Mouse (Mus musculus) ovary, postnatal 14 days (tissue): ENCODE measurements at regions not wholly inside any gene's neighbourhood (a gene's known extent, or its start where the extent isn't known, plus 50 kb on each side); places are given as distances from the start of the nearest gene placed in this dataset.

ENCODE experiments used
- DNase-seq: peaks from one replicate; pipeline ENCODE4 v3.0.0; 2022; ENCODE audit warnings: low spot score

DNA sequence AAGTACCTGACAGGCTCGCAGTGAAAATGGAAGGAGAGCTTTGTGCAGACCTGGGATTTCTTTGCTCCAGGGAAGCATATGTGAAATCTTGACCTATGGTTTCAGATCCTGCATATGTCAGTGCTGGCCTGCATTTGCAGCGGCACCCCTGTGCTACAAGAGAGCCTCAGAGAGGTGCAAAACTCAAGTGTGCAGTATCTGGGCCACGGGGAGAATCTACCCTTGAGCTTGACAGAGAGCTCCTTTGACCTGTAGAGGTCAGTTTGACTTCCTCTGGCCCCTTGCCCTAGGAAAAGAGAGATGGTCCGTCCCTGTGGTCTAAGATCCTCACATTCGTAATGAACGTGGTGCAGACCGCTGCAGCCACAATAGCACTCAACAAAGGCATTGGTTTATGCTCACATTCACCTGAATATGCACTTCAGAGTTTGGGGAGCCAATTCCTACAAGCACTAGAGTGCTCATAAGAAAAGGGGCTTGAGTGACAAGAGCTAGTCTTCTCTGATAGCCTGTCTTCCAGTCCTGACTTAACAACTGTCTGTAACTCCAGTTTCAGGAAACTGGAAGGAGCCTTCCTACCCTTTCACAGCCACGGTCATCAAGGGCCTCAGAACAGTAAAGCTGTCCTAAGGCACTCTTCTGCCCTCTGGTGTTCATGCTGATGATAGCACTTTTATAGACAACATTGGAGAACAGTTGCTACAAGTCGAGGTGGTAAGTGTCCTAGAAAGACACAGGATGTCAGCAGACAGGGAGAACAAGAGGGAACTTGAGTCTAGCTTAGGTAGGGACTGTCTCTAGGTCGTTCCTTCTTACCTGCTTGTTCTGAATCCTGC is 200.0 kb upstream of the Apob start:
- DNase-seq, result peak; percentile 56

GRCm38 (mm10) chr12:7778056-7778440 is 199.4 kb upstream of the Apob start:
- DNase-seq, result peak; percentile 6

GRCm38 (mm10) chr12:7816616-7817015 is 160.8 kb upstream of the Apob start:
- peak; percentile 13 for DNase-seq

GRCm38 (mm10) chr12:7820006-7820704 is 157.3 kb upstream of the Apob start:
- DNase-seq, result no peak

DNA sequence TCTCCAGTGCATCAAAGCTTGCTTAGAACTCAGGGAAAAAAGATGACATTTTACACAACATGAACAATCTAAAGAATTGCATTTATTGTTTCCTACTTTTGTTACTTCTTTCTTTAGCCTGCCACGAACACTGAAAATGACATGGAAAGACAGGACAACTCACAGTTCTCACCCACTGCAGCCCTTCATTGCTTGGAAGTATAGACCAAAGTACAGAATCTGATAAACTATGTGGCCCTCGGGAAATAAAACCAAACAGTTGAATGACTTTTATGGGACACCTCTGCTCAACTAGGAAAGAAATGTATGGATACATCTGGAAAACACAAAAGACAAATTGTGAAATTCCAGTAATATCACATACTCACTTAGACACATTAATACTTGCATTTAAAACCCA is 156.7 kb upstream of the Apob start:
- no peak for DNase-seq

DNA sequence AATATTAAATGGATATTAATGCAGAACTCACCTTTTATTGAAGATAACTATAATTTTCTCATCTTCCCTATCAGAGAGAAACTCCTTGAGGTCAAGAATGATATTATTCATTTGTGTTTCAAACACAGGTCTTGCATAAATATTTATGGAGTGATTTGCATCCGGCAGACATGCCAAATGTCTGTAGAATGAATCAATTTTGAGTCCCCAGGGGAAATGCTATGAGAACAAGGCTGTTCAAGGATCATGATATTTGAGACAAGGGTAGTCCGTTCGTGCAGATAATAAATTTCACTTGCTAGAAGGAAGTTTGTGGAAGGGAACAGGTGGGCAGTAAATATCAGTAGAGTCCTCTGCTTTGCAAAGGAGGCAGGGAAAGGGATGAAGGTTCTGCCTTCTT is 141.7 kb upstream of the Apob start:
- DNase-seq, result no peak

GRCm38 (mm10) chr12:7853876-7854275 is 123.6 kb upstream of the Apob start:
- DNase-seq, result no peak

DNA sequence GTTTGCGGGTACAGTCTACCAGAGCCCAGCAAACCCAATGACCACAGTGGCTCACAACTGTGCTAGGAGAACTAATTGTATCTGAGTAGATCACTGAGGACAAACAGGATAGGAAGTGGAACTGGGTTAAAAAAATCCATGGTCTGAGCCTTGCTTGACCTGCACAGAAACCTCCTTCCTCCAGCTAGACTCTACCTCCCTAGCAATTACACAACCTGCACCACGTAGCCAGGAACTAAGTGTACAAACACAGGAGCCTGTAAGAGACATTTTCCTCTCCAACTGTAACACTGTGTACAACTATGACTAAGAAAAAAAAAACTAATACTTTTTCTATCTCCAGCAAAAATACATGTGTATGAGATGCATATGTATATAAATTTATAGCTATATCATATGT is 121.8 kb upstream of the Apob start:
- no peak for DNase-seq

DNA sequence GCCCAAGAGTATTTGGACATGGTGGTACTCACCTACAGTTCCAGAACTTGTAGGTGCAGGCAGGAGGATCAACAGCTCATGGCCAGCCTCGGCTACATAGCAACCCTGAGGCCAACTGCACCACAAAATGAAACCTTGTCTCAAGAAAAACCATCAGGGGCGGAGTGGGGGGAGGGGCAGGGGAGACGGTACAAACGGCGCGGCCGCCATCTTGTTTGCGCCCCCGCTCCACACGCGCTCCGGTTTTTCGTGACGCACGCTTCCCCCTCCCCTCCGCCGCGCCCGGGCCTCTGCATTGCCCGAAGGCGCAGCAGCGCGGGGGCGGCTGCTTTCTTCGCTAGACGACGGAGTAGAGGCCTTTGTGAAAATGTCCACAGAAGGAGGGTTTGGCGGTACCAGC is 117.9 kb upstream of the Apob start:
- DNase-seq, result no peak

DNA sequence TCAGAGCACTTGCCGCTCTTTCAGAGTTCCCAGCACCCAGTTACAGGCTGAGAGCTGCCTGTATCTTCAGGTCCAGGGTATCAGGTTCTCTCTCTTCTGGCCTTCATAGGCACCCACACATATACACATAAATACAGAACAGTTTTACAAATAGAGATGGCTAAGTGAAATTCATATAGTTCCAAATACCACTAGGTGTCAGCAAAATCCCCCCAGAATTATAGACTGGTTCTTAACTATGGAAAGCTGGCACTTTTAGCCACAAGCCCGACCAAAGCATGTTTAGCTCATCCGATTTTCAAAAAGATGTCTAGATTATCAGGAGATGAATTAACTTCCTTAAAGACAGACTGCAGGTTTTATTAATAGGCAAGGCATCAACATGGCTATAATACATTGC is 107.4 kb upstream of the Apob start:
- DNase-seq, result no peak

DNA sequence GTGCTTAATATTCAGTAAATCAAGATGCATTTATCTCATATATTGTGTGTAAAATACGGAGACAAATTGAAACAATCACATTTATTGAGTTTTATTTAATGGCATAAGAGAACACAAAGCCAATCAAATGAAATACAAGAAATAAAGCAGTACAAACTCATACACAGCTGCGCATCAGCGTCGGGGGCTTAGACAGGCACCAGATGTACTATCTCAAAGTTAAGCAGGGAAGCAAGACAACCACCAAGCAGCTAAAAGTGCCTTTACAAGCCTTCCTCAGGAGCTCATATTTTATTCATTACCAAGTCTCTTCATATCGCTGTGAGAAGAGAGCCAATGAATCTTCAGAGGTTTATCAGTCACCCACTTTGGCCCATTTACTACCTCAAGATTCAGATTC is 107.0 kb upstream of the Apob start:
- DNase-seq, result no peak

- no peak for DNase-seq
These were observed 102.0 kb upstream of the Apob start for GRCm38 (mm10) chr12:7875454-7875853.

DNA sequence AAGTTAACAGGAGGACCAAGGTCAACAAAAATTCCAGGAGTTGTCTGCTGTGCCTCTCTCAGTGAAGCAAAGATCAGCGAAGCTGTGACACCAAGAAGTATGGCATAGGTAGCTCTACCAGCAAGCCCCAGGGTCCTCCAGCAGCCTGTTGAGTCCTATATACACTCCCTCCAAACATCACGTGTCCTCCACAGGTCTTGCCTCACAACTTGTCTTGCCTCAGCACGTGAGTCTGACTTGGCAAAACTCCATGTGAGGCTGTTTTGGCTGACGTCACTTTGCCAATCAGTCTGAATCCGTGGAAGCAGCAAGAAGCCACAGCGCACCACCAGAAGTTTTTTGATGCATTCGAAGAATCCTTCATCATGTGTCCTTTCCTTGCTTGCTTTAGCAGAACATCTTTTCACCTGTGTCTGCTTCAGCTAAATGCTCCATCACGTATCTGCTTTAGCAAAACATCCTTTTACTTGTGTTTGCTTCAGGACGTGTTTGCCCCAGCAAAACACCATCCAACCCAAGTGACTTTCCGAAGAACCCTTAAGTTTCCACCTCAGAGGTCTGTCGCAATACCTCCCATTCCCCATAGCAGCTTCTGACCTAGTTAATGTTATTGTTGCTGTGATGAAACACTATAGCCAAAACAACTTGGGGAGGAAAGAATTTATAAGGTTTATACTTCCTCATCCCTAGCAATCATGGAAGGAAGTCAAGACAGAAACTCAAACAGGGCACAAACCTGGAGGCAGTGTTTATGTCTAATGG is 101.0 kb upstream of the Apob start:
- DNase-seq, result no peak

DNA sequence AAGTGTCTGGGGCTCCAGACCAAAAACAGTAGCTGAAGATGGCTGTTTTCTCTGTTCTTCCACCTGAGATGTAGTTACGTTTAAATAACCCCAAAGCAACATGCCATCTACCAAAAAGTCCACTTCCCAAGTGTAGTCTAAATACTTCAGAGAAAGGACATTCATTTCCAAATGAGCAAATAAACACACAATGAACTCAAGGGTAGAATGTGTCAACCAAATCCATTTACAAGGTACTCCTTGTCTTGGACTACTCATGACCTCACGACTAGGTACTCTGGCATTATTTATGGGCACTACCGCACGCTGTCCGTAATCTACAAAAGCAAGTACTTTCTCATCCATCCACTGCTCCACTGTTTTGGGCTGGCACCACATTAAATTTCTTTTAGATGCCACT is 98.7 kb upstream of the Apob start:
- no peak for DNase-seq

DNA sequence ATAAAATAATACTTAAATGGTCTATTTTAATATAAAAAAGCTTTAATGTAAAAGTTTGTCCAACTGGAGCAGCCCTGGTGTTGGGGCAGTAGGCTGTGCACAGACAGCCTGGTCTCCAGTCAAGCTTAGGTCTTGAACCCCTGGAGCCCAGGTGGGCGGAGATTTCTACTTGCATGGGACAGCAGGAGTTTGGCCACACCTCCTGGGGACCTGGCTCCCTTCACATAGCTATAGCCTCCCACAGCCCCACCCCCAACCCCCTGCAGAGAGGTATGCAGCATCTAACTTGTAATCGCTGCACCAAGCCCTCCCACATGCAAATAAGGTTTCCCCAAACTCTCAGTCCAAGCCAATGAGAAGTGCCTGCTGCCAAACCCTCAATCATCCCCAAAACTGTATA is 81.3 kb upstream of the Apob start:
- DNase-seq, result no peak

DNA sequence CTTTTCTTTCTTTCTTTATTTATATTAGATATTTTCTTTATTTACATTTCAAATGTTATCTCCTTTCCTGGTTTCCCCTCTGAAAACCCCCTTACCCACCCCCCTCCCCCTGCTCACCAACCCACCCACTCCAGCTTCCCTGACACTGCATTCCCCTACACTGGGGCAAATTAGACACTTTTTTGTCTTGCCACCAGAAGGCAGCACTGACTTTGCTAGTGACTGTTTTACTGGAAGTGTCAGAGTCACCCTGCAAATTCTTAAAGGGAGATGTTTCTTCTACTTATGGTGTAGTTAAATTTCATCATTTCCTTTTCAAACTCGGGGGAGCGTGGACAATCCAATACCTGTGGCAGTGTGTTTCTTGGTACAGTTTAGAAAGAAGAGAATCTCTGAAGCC is 72.1 kb upstream of the Apob start:
- DNase-seq, result no peak

DNA sequence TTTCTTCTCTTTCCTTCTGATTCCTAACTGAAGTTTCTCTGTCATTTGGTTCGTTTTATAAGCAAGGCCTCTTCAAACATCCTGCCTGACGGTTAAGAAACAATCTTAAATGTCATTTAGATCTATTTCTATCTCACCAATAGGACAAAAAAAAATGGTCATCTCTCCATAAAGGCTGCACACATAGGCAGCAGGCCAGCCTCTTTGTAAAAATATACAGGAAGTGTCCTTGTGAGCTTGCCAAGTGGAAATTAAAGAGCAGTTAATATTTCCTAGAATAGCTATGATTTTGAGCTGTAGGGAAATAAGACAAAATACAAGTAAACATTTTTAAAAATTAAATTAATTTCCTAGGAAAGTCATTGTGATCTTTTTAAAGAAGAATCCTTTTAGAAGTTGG is 70.6 kb upstream of the Apob start:
- DNase-seq, result no peak

- no peak for DNase-seq
These were observed 67.6 kb upstream of the Apob start for GRCm38 (mm10) chr12:7909746-7910360.

DNA sequence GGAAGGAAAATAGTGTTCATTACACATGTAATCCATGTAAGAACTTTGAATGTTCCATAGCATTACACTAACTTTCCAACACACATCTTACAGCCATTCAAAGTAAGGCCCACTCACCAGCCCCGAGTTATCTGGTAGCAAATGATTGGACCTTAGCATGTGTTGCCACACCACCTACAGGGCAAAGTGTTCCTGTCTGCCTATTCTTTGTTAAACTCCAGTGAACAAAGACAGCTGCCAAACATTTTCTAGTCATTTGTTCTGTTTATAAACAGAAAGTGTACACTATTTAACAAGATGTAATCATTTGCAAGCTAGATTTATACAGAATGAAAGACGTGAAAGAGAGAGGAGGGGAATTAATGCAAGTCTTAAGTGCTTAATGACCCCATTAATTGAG is 66.9 kb upstream of the Apob start:
- no peak for DNase-seq

DNA sequence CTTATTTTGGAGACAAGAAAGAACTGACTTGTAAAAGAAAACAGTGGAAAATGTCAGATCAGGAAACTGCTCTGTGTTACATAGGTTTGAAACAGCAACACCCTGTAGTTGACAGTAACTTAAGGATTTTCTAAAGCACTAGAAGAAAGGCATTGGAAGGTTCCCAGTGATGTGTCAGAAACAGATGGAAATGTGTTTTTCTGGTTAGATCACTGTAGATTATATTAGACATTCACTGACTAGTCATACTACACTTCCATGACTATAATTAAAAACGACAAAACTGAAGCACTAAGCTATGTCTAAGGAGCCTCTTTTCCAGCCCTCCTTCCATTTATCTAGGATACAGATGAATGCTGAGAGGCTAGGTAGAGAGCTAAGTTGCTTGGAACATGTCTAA is 59.1 kb upstream of the Apob start:
- no peak for DNase-seq

GRCm38 (mm10) chr12:7918967-7919708 is 58.3 kb upstream of the Apob start:
- DNase-seq, result no peak
